Mouse (Mus musculus) thymus, postnatal 14 days (tissue): ENCODE measurements around the gene Vps13d.
"Not testable (repeated sequence)": the region's sequence is repeated elsewhere in the genome, so short reads cannot be mapped to it uniquely, and the experiment has no call there.

Experiments
- DNase-seq: peaks from one replicate; pipeline ENCODE4 v3.0.0; 2021

Gene Vps13d

GRCm38 (mm10) chr4:145210564-145210963, 15.8 kb upstream of the Vps13d start:
- no peak for DNase-seq

- DNase-seq = no peak
These were observed 14.9 kb upstream of the Vps13d start for GRCm38 (mm10) chr4:145209690-145210088.

GRCm38 (mm10) chr4:145209076-145209689, 14.4 kb upstream of the Vps13d start:
- no peak for DNase-seq

GRCm38 (mm10) chr4:145207718-145208371, 13.0 kb upstream of the Vps13d start:
- DNase-seq = no peak

- no peak for DNase-seq
These were observed 10.0 kb upstream of the Vps13d start for GRCm38 (mm10) chr4:145204779-145205178.

- DNase-seq = no peak
These were observed 8.5 kb upstream of the Vps13d start for GRCm38 (mm10) chr4:145203305-145203704.

- no peak for DNase-seq
These were observed 6.6 kb upstream of the Vps13d start for GRCm38 (mm10) chr4:145201424-145201823.

- DNase-seq = no peak
These were observed 5.3 kb upstream of the Vps13d start for GRCm38 (mm10) chr4:145199982-145200699.

- no peak for DNase-seq
These were observed 1.8 kb upstream of the Vps13d start for GRCm38 (mm10) chr4:145196586-145196985.

GRCm38 (mm10) chr4:145195172-145195571, 367 bp upstream of the Vps13d start:
- DNase-seq = no peak

GRCm38 (mm10) chr4:145193991-145194511, 754 bp downstream of the Vps13d start:
- DNase-seq = peak; percentile 27

- no peak for DNase-seq
These were observed 1.4 kb downstream of the Vps13d start for GRCm38 (mm10) chr4:145193406-145193805.

- DNase-seq = no peak
These were observed 2.1 kb downstream of the Vps13d start for GRCm38 (mm10) chr4:145192686-145193085.

- DNase-seq = no peak
These were observed 6.2 kb downstream of the Vps13d start for GRCm38 (mm10) chr4:145188561-145188960.

GRCm38 (mm10) chr4:145187619-145188018, 7.2 kb downstream of the Vps13d start:
- no peak for DNase-seq

GRCm38 (mm10) chr4:145178918-145179549, 15.8 kb downstream of the Vps13d start:
- DNase-seq = no peak

GRCm38 (mm10) chr4:145165542-145165941, 29.3 kb downstream of the Vps13d start:
- not testable (repeated sequence) for DNase-seq

- DNase-seq = no peak
These were observed 30.7 kb downstream of the Vps13d start for GRCm38 (mm10) chr4:145164111-145164510.

- peak; percentile 42 for DNase-seq
These were observed 33.6 kb downstream of the Vps13d start for GRCm38 (mm10) chr4:145161243-145161642.

- DNase-seq = peak; percentile 61
These were observed 38.8 kb downstream of the Vps13d start for GRCm38 (mm10) chr4:145155956-145156355.

- DNase-seq = no peak
These were observed 43.7 kb downstream of the Vps13d start for GRCm38 (mm10) chr4:145151103-145151486.

- DNase-seq = no peak
These were observed 44.3 kb downstream of the Vps13d start for GRCm38 (mm10) chr4:145150345-145151102.
